Mouse (Mus musculus) urinary bladder, postnatal 25 days (tissue): ENCODE measurements around the gene Ttc13.
A peak's percentile ranks its signal among the peaks of the same experiment; 100 is the strongest.

Source experiments
- DNase-seq: peaks from one replicate; pipeline ENCODE4 v3.0.0; 2022; ENCODE audit warnings: low spot score

Ttc13 gene

GRCm38 (mm10) chr8:124653568-124654475 lies 68.0 kb downstream of the Ttc13 start:
- no peak for DNase-seq

DNA sequence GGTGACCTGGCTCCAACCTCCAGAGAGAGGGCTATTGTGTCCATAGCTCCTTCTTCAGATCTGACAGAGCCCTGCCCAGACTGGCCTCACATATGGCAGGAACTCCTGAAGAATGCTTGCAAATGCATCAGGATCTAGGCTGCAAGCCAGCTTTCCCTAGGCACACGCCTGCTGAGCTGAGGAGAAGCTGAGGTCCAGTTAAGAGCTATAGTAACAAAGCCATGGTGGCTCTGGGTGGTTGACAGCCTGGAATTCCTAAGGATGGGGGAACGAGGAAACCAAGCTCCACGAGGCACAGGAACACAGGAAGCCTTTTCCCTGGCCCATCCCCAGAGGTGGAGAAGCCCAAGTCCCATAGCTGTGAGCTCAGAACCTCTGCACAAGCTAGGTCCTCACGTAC lies 69.2 kb downstream of the Ttc13 start:
- DNase-seq, result no peak

GRCm38 (mm10) chr8:124651776-124652175 lies 70.0 kb downstream of the Ttc13 start:
- no peak for DNase-seq

DNA sequence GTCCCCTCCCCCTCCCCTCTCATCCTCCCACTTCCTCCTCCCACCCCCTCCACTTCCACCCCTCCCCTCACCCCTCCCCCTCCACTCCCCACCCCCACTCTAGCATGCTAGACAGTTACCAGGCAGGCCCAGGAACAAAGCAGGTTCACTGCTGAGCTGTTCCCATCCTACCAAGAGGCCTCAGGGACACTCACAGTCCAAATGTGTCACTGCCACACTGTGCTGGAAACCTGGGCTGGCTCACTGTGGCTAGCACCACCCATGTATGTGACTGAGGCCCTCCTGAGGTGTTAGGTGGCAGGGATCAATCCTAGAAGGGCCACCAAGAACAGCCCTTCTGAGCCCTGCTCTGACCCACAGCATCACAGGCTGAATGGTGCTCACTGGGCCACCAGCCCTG lies 73.5 kb downstream of the Ttc13 start:
- no peak for DNase-seq

DNA sequence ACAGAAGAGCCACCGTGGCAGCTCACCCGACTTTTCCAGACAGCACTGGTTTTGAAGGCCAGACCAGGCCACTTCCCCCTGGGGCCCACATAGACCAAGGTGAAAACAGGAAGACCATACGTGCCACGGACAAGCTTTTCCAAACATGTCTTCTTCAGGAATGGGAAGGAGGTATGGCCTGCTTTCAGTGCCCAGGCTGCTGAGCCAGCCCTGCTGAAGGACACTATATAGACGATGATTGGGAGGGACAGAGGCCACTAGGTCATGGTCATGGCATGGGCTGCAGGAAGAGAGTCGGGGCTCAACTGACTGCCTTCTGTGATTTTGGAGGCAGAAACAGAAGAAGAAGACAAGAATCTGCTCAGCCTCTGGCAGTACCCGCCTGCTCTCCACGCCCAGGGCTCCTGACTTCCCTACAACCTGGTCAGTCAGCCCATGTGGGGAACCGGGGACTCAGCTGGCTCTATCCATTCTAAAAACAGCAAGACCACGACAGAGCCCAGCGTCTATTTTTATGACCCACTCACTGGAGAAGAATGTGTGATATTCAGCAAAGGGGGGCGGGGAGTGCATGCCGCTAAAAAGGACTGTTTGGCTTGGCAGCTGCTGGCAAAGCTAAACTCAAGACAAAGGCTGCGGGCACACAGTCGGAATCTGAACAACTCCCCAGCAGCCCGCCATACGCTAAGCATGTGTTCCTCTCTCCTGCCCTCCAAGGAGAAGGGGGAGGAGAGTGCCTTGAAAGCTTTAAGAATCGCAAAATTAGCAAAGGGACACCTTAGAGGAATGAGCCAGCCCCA lies 78.0 kb downstream of the Ttc13 start:
- DNase-seq, result peak; percentile 14

DNA sequence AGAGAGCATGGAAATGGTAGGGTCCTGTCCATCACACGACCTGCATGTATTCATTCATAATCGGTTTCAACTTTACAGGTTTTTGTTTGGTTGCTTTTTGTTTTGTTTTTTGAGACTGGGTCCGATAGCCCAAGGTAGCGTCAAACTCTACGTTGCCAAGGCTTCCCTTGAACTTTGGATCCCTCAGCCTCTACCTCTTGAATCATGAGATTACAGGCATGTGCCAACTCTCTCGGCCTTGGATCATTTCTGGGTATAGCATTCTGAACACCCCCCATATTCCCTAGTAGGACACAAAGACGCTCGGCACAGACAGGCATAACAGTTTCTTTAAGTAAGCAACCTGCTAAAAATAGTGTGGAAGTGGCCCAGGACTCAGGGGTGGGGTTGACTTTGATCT lies 80.2 kb downstream of the Ttc13 start:
- no peak for DNase-seq

DNA sequence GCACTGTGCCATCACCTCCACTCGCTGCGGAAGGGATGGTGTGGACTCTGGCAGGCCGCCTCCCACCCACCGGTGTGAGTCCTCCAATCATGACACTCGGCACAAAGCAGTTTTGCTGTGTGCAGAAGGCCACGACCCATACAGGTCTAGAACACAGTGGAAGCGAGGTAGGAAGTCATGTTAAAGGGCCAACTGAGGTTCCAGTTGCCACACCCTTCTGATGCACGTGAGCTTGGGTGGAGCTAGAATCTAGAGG lies 86.6 kb downstream of the Ttc13 start:
- DNase-seq, result no peak

DNA sequence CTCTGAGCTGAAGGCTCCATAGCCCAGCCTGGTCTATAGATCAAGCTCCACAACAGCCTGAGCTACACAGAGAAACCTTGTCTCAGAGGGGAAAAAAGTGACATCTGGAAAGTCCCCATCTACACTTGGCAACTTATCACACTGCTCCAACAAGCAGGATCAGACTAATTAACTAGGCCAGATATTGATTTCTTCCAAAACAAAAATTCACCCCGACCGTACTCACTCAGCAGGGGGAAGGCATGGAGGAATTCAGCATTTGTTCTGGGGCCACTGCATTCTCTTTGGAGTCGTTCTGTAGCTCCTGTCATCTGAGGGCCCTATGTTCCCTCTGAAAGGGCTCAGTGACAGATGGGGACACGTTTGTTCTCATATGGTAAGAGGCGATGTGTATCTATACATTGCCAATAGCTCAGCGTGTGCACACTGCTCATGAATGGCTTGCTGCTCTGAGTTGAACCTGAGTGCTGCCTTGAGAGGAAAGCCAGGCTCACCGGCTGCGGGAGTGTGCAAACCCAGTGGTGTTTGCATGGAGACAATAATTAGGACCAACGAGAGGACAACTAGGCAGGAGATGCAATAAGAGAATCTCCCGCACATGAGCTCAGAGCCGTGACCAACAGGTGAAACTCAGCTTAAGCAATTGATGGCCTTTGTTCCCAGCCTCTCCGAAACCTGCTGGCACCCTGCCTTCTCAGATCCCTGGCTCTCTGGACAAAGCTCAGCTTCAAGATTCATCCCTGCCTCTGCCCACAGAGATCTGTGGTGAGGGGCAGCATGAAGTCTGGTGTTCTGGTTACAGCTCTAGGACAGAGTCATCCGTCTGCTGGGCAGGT lies 87.2 kb downstream of the Ttc13 start:
- no peak for DNase-seq

- DNase-seq, result peak; percentile 62
Observed at GRCm38 (mm10) chr8:124633001-124633703, 88.6 kb downstream of the Ttc13 start.

- DNase-seq, result no peak
Observed at GRCm38 (mm10) chr8:124631966-124632365, 89.8 kb downstream of the Ttc13 start.

DNA sequence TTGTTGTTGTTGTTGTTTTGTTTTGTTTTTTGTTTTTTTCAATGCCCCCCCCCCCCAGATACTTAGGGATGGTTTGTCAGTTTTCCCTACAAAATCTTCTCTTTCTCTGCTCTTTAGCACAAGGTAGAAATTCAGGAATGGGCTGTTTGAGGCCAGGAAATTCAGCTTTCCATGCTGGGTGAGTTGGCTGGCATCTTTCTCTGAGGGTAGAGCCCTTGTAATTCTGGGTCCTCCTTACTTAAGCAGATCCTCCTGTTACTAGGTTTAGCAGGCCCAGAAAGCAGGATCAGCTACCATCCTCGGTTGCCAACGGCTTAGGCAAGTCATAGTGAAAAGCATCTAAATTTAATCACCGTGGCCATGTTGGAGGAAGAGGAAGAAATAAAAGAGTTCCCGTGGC lies 90.9 kb downstream of the Ttc13 start:
- no peak for DNase-seq

GRCm38 (mm10) chr8:124630489-124630888 lies 91.3 kb downstream of the Ttc13 start:
- DNase-seq, result no peak

DNA sequence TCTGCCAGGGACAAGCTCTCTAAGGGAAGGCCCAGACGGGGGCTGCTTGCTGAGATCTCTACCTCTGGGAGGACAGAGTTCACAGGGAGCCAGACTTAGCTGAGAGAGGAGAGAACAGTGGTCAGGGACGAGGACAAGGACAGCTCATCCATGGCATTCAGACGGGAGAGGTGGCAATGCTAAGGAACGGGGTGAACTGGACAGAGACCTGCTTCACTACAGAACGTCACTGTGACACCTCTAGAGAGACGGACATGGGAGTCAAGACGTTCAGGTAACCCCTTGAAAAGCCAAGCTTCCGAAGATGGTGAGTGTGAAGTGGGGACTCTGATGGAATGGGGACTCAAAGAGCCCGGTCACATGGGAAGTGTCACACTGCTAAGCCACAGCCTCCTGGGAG lies 95.5 kb downstream of the Ttc13 start:
- DNase-seq, result no peak
